Mouse (Mus musculus) megakaryocyte, adult 5-6 weeks (primary cell): ENCODE data around the gene Cth. TPM values are rescaled to one million over a fixed set of nuclear protein-coding genes. Genes with fewer than 3 reads are reported as not detected.

ENCODE experiments used
- ATAC-seq: 2 replicates; pipeline ENCODE4 v1.8.0; 2016; ENCODE audit warnings: mild to moderate bottlenecking, inconsistent platforms; ENCODE audit not compliant: poor library complexity, severe bottlenecking
- total RNA-seq, 2 experiments: library from RNA; stranded (forward) in 1 of 2; stranded (reverse) in 1 of 2; fragments of 153-499, 151-499 nt in 1 of 2; fragments of 221-1000, 200-1000 nt in 1 of 2; gene quantifications; 2 replicates each; pipeline versions ENCODE4 v1.2.3 to v1.2.4; 2015 to 2017

The Cth gene
- total RNA-seq, 2 experiments from 2014 or later: 0.22 TPM; not detected in 1

GRCm38 (mm10) chr3:157847338-157848284 is 77.3 kb downstream of the Cth start:
- ATAC-seq: no peak

Other genes starting within 250 kb of the Cth start
- 48.7 and 52.0 TPM in 2 replicates for gene Ankrd13c, start 22.2 kb upstream of the Cth start, total RNA-seq (2015)
- gene Ankrd13c, start 22.2 kb upstream of the Cth start, total RNA-seq (2017): 29.2 and 42.6 TPM in 2 replicates
- gene Srsf11, start 111.6 kb upstream of the Cth start, total RNA-seq (2015): 162 and 164 TPM in 2 replicates
- gene Srsf11, start 111.6 kb upstream of the Cth start, total RNA-seq (2017): 196 TPM in 2 replicates
- 21.2 and 24.5 TPM in 2 replicates for gene Lrrc40, start 111.6 kb upstream of the Cth start, total RNA-seq (2015)
- 20.1 and 22.5 TPM in 2 replicates for gene Lrrc40, start 111.6 kb upstream of the Cth start, total RNA-seq (2017)